Mouse (Mus musculus): Measurements from ENCODE around the gene Gstp1.

Gene Gstp1

DNA sequence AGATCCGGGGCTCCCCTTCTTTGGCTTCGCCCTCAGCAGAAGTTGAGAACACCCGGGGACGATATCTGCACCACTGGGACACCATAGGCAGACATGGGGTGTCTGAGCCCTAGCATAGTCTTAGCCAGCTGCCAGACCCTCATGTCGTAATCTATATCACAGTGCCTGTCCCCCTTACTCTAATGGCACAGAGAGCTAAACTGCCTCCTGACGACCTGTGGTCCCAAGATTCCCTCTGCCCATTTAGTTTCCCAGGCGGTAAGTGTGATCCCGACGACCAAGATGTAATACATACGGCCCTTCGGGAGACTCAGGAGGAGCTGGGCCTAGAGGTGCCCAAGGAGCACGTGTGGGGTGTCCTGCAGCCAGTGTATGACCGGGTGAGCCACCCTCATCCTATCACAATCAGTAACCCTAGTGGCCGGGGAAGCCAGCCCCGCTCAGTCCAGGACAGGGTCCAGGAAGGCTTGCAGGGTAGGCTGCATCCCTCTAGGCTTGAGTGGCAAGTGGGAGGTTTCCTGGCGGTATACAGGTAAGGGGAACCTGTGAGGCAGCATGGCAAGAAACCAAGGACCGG lies 36.7 kb downstream of the Gstp1 start:
- no peak for DNase-seq (ENCODE audit: low read depth, low spot score)

DNA sequence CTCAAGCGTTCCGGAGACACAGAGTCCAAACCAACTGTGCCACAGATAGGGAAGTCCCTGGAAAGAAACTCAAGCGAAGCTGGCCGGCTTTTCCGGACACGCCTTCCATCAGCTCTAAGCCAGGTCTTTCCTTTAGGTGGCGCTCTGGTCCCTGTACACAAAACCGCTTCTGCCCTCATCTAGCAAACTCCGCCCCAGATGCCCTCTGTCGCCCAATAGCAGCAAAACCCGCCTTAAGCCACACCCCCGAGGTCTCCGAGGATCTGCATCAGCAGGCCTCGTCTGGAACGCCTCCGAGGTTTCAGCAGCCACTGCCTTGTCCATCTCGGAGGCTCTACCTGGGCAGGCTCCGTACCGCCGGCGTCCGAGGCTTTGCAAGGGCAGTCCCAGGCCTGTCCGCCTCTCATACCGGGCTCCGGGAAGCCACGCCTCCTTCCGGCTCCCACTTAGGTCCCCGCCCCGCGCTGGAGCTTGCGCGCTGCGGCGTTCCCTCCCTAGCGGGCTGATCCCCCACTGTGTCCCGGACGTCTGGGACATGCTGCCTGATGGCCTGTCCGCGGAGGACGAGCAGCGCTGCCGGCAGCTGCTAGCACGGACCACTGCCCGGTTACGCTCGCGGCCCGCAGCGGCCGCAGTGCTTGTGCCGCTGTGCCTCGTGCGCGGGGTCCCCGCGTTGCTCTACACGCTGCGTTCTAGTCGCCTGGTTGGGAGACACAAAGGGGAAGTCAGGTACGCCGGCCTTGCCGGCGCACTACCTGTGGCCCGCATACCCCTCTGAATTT lies 37.5 kb downstream of the Gstp1 start, which contains the start of the genes Nudt8 and Gm49405:
TSS of gene Nudt8 (plus strand) at position 462 of the 782 bp plus-strand sequence.
TSS of gene Gm49405 (plus strand) at position 508 of the 782 bp plus-strand sequence.
- peak; percentile 99 for DNase-seq (ENCODE audit: low read depth, low spot score)

DNA sequence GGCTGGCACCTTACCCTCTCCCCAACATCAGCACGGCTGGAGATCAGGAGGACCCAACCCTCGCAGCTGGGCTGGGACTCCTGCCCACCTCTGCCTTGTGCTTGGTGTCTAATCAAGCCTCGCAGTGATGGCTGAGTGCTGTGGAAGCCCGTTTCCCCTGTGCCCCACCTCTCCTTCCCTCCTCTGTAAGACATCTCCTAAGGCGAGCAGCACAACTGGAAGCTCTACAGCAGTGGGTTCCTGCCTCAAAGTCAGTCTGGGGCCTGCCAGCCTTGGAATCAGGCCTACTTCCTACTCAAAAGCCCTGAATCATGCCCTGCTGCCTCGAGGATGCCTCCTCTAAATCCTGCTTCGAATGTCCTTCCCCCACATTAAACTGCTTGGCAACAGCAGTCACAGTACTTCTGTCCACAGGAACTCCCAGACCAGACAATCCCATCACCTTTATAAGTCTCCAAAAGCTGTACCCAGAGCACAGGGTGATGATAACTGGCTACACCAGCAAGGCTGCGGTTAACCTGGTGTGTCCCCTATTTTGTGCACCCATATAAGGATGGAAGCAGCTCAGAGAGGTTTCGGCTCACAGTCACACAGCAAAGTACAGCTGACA lies 38.6 kb downstream of the Gstp1 start:
- peak; percentile 51 for DNase-seq (ENCODE audit: low read depth, low spot score)

DNA sequence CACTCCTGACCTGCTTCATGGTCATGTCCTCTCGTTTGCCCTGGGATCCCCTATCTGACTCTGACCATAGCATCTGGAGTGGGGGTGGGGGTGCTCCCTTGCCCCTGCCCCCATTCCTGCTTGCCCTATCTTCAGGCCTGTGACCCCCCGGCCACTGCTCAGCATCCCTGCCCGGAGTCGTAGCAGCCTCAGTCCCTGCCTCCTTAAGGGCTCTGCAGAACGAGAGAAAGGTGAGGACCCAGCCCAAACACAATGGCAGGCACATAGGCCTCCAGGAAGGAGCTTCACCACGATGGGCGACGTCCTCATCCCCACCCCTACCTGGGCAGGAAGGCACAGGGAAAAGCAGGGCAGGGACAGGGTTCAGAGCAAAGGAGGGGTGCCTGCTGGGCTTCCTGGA lies 39.5 kb downstream of the Gstp1 start:
- no peak for DNase-seq (ENCODE audit: low read depth, low spot score)

DNA sequence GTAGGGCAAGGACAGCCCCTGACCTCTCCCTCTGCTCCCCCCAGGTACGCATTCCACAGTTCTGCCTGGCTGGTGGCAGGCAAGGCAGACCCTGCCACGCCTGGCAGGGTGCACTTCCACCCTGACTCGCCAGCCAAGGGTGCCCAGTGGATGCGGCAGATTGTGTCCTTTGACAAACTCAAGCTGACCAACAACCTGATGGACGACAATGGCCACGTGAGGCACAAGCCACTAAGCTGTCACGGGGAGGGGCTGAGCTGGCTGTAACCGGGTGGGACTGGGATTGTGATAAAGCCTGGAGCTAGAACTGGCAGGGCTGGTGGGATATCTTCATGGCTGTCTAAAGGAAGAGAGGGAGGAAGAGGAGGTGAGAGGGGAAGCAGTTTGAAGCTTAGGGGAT lies 40.6 kb downstream of the Gstp1 start:
- DNase-seq (ENCODE audit: low read depth, low spot score), result no peak

DNA sequence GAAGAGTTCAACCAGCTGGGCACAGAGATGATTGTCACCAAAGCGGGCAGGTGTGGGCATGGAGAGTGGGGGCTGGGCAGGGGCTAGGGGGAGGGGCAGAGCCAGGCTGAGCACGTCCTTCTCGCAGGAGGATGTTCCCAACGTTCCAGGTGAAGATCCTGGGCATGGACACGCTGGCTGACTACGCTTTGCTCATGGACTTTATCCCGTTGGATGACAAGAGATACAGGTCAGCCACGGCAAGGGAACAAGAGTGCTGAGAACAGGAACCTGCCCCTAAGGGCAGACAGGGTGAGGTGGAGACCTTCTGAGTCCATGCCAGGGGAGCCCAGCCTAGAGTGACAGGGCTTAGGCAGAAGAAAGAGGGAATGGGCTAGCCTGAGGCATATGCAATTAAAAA lies 41.0 kb downstream of the Gstp1 start:
- DNase-seq (ENCODE audit: low read depth, low spot score), result no peak

DNA sequence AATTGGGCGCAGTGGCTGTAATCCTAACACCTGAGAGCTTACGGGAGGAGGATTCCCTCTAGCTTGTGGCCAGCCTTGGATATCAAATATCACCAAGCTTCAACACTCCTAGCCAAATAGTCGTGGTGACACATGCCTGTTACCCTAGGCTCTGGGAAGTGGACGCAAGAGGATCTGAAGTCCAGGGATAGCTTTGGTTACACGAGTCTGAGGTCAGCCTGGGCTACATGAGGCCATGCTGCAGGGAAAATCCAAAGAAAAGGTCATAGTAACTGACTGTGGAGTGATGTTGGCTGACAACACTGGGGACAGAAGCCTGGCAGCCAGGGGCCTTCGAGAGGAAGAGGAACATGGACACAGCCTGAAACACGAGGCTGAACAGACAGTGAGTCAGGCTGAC lies 41.7 kb downstream of the Gstp1 start:
- DNase-seq (ENCODE audit: low read depth, low spot score), result no peak

DNA sequence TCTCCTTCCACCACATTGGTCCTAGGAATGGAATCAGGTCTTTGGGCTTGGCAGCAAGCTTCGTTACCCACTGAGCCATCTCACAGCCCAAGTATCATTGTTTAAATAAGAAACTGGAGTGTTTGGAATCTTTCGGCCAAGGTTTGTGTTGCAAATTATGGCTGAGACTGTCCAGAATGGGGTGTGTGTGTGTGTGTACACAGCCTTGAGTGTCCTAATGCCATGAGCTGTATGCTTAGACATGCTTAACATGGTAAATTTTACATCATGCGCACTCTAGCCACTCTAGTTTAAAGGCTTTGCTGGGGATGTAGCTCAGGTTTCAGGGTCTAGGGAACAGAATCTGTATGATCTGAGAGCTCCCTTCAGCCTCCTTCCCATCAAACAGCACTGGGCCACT lies 42.3 kb downstream of the Gstp1 start:
- DNase-seq (ENCODE audit: low read depth, low spot score), result no peak

DNA sequence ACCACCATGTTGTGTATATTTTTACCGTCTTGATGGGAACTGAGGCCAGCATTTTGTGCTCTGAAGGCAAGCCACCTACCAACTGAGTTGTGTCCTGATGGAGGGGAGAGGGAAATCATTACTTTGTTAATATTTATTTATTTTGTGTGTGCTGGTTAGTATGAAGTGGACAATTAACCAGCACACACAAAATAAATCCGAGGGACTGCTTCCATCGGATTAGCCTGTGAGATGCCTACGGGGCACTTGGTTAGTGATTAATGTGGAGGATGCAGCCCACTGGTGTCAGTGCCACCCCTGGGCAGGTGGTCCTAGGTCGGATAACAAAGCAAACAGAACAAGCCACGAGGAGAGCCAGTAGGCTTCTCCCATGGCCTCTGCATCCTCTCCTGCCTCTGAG lies 42.9 kb downstream of the Gstp1 start:
- DNase-seq (ENCODE audit: low read depth, low spot score), result no peak

DNA sequence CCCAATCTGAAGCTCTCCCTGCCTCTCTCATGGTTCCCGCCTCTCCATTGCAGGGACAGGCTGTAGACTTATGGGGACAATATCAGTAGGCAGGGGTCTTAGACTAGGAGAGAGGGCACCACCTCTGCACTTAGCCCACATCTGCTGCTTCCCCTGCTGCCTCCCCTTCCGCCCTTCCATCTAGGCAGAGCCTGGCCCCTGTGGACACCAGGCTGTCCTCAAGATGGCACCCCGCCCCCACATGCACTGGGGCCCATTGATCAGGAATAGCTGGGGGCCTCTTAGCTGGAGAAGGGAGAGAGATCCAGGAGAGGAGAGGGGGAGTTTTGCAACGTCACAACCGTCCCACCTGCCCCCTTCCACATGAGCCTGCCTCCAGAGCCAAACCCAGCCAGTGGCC lies 45.4 kb downstream of the Gstp1 start, which contains the start of gene Tbx10:
TSS of gene Tbx10 (plus strand) at position 337 of the 400 bp plus-strand sequence.
- no peak for DNase-seq (ENCODE audit: low read depth, low spot score)

DNA sequence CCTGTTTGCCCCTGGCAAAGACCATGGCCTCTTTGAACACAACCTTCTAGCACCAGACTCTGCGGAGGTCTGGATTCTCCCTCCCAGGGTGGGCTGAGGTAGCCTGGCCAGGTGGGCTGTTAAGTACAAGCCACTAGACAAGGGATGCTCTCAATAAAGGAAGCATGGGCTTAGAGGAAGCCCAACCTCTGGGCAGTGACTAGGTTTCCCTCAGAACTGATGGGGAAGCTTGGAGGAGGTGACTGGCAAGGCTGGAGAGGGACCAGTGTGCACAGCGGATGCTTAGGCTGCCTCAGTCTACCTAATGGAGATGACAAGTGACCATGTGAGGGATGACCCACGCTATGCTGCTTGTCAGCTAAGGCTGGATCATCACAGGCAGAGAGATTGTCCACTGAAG lies 45.8 kb downstream of the Gstp1 start:
- no peak for DNase-seq (ENCODE audit: low read depth, low spot score)

DNA sequence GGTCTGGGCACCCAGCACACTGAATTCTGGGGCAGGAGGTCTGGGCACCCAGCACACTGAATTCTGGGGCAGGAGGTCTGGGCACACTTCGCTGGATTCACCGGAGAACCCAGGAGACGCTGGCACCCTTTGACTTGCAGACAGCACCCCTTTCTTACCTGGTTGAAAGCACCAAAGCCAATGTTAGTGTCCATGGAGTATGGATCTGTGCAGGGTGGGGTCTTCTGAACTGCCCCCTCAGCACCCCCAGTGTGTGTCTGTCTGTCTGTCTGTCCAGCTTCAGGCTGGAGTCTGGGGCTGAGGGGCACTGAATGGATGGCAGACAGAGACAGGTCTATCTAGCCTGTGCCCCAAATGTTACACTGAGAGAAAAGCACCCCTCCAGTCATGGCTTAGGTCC lies 46.2 kb downstream of the Gstp1 start:
- DNase-seq (ENCODE audit: low read depth, low spot score), result no peak

DNA sequence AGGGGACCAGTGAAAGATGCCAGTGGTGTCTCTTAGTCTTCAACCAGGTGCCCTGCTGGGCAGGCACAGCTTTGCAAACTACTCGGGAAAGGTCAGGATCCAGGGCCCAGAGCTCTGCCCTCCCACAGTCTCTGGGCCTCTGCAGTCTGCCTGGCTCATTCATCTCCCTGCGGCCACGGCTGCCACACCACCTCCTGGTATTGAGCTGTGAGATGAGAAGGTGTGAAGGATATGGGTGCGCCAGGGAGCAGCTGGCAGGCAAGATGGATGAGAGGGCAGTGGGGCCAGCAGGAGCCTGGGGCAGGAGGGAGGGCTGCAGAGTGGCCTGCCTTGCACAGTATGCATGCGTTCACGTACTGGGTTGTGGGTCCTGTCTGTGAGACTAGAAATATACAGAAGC lies 47.0 kb downstream of the Gstp1 start:
- DNase-seq (ENCODE audit: low read depth, low spot score), result no peak

DNA sequence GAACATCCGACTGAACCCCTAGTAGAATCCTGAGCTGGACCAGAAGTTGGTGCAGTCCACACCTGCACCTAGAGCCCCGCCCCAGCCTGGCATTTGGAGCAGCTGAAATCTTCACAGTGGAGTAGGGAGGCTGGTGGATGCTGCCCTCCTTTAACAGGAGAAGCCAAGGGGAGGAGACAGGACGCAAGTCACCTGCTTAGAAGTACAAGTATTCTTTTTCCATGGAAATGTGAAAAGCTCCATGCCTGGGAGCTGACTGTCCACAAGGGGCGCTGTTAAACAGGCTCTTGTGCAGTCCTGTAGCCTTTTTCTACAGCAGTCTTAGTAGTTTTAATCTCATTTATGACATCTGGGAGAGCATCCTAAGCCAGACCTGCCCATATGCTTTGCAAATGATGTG lies 49.0 kb downstream of the Gstp1 start:
- no peak for DNase-seq (ENCODE audit: low read depth, low spot score)

DNA sequence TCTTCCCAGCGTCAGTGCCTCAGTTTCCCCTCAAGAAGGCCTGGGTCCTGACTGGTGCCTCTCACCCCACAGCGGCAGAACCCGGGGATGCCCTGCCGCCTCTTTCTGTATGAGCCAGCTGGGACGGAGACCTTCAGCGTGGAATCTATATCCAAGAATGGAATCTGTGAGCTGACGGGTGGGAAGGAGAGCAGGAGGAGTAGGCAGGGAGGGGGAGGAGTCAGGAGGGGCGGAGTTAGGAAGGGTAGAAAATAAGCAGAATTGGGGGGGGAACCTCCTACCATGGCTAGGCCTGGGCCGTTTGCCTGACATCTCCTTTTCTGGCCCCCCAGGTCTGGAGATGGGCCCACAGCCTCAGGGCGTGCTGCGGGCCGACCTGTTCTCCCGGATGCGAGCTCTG lies 49.7 kb downstream of the Gstp1 start:
- DNase-seq (ENCODE audit: low read depth, low spot score), result no peak

DNA sequence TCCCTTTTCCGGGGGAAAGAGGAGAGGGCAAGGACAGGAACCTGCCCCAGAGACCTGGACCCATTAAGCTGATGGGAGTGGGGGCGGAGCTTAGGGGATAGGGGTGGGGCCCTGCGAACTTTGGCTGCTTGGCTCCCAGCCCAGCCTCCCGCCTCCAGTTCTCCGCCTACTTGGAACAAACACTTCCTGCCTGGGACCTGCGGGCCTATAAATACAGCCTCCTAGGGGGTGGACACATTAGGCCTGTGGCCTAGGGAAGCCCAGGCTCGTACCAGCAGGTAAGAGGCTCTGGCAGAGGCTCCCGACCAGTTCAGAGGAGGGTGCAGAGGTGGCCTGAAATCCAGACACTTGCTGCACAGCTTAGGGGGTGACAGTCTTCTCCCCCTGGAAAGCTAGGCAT lies 51.5 kb downstream of the Gstp1 start, which contains the start of gene Acy3:
TSS of gene Acy3 (plus strand) at position 237 of the 400 bp plus-strand sequence.
- no peak for DNase-seq (ENCODE audit: low read depth, low spot score)
